Mouse (Mus musculus) C2C12 (cell line): Measurements from ENCODE around the gene Mrtfa.

Experiments used
- CEBPB ChIP-seq: IDR thresholded peaks from one replicate; pipeline ENCODE4 v1.6.1; 2011; ENCODE audit warnings: low read depth, mild to moderate bottlenecking, control low read depth, moderate library complexity
- CTCF ChIP-seq: IDR thresholded peaks from one replicate; pipeline ENCODE4 v1.5.1; 2011; ENCODE audit not compliant: control insufficient read depth, insufficient read depth, insufficient read length
- FOSL1 ChIP-seq: IDR thresholded peaks from one replicate; pipeline ENCODE4 v1.8.0; 2011; ENCODE audit warnings: mild to moderate bottlenecking, low read length; ENCODE audit not compliant: poor library complexity, insufficient read depth, severe bottlenecking
- MAX ChIP-seq: IDR thresholded peaks from one replicate; pipeline ENCODE4 v1.6.1; 2011; ENCODE audit warnings: mild to moderate bottlenecking, control low read depth
- MYOD1 ChIP-seq: IDR thresholded peaks from one replicate; pipeline ENCODE4 v1.6.1; 2011; ENCODE audit warnings: low read depth; ENCODE audit not compliant: control insufficient read depth, insufficient read length
- USF1 ChIP-seq: IDR thresholded peaks from one replicate; pipeline ENCODE4 v1.6.1; 2011; ENCODE audit warnings: low read depth, mild to moderate bottlenecking, control low read depth, moderate library complexity

DNA sequence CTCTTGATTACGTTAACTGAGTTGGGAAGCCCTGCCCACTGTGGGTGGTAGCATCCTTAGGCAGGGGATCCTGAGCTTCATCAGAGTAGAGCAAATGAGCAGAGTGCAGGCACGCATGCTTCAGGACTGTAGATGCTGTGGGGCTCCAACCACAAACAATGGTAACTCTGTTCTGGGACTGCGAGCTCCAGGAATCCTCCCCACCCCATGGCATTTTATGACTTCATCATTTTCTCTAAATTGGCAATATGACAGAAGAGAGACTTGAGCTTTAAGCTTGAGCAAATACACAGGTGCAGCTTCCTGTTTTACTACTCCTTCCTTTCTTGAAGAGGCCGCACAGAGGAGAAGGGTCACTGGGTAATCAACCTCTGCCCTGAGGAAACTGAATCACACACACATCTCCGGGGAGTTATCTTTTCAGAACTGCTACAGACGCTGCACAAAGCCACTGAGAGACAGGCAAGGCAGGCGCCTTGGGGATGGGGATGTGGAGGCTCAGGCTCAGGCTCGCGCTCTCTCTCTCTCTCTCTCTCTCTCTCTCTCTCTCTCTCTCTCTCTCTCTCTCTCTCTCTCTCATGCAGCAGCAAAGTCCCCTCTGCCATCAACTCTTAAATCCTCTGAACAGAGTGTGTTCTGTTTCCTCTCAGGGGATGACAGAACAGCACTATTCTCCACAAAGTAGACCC, 157.5 kb downstream of the Mrtfa start:
- TF ChIP-seq CTCF (no peak), MAX (no peak), USF1 (no peak), CEBPB (no peak), MYOD1 (no peak), FOSL1 (no peak)
